Mouse (Mus musculus): Measurements from ENCODE around the gene Grhl3. TPM values are rescaled to one million over a fixed set of nuclear protein-coding genes. Genes with fewer than 3 reads are reported as not detected.

The Grhl3 gene
- polyA plus RNA-seq, 1 experiment from 2014 or later, result 0.39 TPM

GRCm38 (mm10) chr4:135609986-135610385, 36.6 kb upstream of the Grhl3 start:
- Histone ChIP-seq H3K4me1 (replicated peaks; ENCODE audit: control insufficient read depth, insufficient read depth, low read length) (no peaks in the 10 kb centered on the region), H3K4me2 (replicated peaks; ENCODE audit: low read depth) (no peak overlapping the region), H3K9me3 (ENCODE audit: control insufficient read depth) (0 out of 2 replicates have a peak, but pooled peaks cover 5% of the 10 kb centered on the region), H3K27ac (ENCODE audit: low read depth, low read length) (no peak overlapping the region), H3K9ac (ENCODE audit: low read depth, low read length) (no peak overlapping the region), H3K4me3 (ENCODE audit: low read depth, low read length) (no peak overlapping the region), H3K36me3 (ENCODE audit: control insufficient read depth, insufficient read depth) (no peaks in the 10 kb centered on the region), H3K27me3 (replicated peaks; ENCODE audit: control insufficient read depth, insufficient read depth, low read length) (no peaks in the 10 kb centered on the region)
- WGBS, result 65% methylated on average over 2 of the region's 2 CpGs
- TF ChIP-seq CTCF (IDR thresholded peaks at IDR 0.05; ENCODE audit: low read depth), result peak; percentile 22; the same call in 1 of the 2 replicates
- no peak for ATAC-seq

- no peaks in the 10 kb centered on the region for H3K36me3 ChIP-seq (ENCODE audit: control insufficient read depth, insufficient read depth)
- ATAC-seq, result peak; percentile 46
- H3K27ac ChIP-seq (ENCODE audit: low read depth, low read length), result no peak overlapping the region
- no peak overlapping the region for H3K4me2 ChIP-seq (replicated peaks; ENCODE audit: low read depth)
- no peak for TF ChIP-seq CTCF (IDR thresholded peaks at IDR 0.05; ENCODE audit: low read depth)
- no peaks in the 10 kb centered on the region for H3K4me1 ChIP-seq (replicated peaks; ENCODE audit: control insufficient read depth, insufficient read depth, low read length)
- no peak overlapping the region for H3K4me3 ChIP-seq (ENCODE audit: low read depth, low read length)
- no peak overlapping the region for H3K9ac ChIP-seq (ENCODE audit: low read depth, low read length)
- H3K9me3 ChIP-seq (ENCODE audit: control insufficient read depth), result 0 out of 2 replicates have a peak, but pooled peaks cover 5% of the 10 kb centered on the region
- WGBS, result 43% methylated on average over 18 of the region's 18 CpGs
- no peaks in the 10 kb centered on the region for H3K27me3 ChIP-seq (replicated peaks; ENCODE audit: control insufficient read depth, insufficient read depth, low read length)
Measured at GRCm38 (mm10) chr4:135607979-135608885, 34.8 kb upstream of the Grhl3 start.

GRCm38 (mm10) chr4:135606271-135606670, 32.8 kb upstream of the Grhl3 start:
- no peak overlapping the region for H3K27ac ChIP-seq (ENCODE audit: low read depth, low read length)
- no peak overlapping the region for H3K4me3 ChIP-seq (ENCODE audit: low read depth, low read length)
- TF ChIP-seq CTCF (IDR thresholded peaks at IDR 0.05; ENCODE audit: low read depth), result no peak
- 0 out of 2 replicates have a peak, but pooled peaks cover 5% of the 10 kb centered on the region for H3K9me3 ChIP-seq (ENCODE audit: control insufficient read depth)
- no peaks in the 10 kb centered on the region for H3K27me3 ChIP-seq (replicated peaks; ENCODE audit: control insufficient read depth, insufficient read depth, low read length)
- no peak overlapping the region for H3K9ac ChIP-seq (ENCODE audit: low read depth, low read length)
- 86% methylated on average over 7 of the region's 7 CpGs for WGBS
- ATAC-seq, result no peak
- H3K4me2 ChIP-seq (replicated peaks; ENCODE audit: low read depth), result no peak overlapping the region
- no peaks in the 10 kb centered on the region for H3K36me3 ChIP-seq (ENCODE audit: control insufficient read depth, insufficient read depth)
- no peaks in the 10 kb centered on the region for H3K4me1 ChIP-seq (replicated peaks; ENCODE audit: control insufficient read depth, insufficient read depth, low read length)

- ATAC-seq, result no peak
- no peaks in the 10 kb centered on the region for H3K27me3 ChIP-seq (replicated peaks; ENCODE audit: control insufficient read depth, insufficient read depth, low read length)
- no peak overlapping the region for H3K4me2 ChIP-seq (replicated peaks; ENCODE audit: low read depth)
- no peak overlapping the region for H3K27ac ChIP-seq (ENCODE audit: low read depth, low read length)
- no peaks in the 10 kb centered on the region for H3K9me3 ChIP-seq (ENCODE audit: control insufficient read depth)
- peaks cover 7% of the 10 kb centered on the region; the same call in 1 of the 2 replicates for H3K4me1 ChIP-seq (replicated peaks; ENCODE audit: control insufficient read depth, insufficient read depth, low read length)
- H3K36me3 ChIP-seq (ENCODE audit: control insufficient read depth, insufficient read depth), result no peaks in the 10 kb centered on the region
- H3K4me3 ChIP-seq (ENCODE audit: low read depth, low read length), result no peak overlapping the region
- TF ChIP-seq CTCF (IDR thresholded peaks at IDR 0.05; ENCODE audit: low read depth), result no peak
- H3K9ac ChIP-seq (ENCODE audit: low read depth, low read length), result no peak overlapping the region
- 84% methylated on average over 3 of the region's 3 CpGs for WGBS
Measured at GRCm38 (mm10) chr4:135601530-135601929, 28.1 kb upstream of the Grhl3 start.

- 57% methylated on average over 7 of the region's 7 CpGs for WGBS
- Histone ChIP-seq H3K4me1 (replicated peaks; ENCODE audit: control insufficient read depth, insufficient read depth, low read length) (peaks cover 7% of the 10 kb centered on the region; the same call in 1 of the 2 replicates), H3K36me3 (ENCODE audit: control insufficient read depth, insufficient read depth) (no peaks in the 10 kb centered on the region), H3K27ac (ENCODE audit: low read depth, low read length) (peak overlapping the region; percentile 50), H3K4me2 (replicated peaks; ENCODE audit: low read depth) (peak overlapping the region; percentile 32; the same call in 1 of the 2 replicates), H3K27me3 (replicated peaks; ENCODE audit: control insufficient read depth, insufficient read depth, low read length) (no peaks in the 10 kb centered on the region), H3K9ac (ENCODE audit: low read depth, low read length) (no peak overlapping the region), H3K4me3 (ENCODE audit: low read depth, low read length) (no peak overlapping the region), H3K9me3 (ENCODE audit: control insufficient read depth) (no peaks in the 10 kb centered on the region)
- ATAC-seq, result peak; percentile 77
- peak; percentile 54 for TF ChIP-seq CTCF (IDR thresholded peaks at IDR 0.05; ENCODE audit: low read depth)
Measured at GRCm38 (mm10) chr4:135599497-135600182, 26.2 kb upstream of the Grhl3 start.

- Histone ChIP-seq H3K36me3 (ENCODE audit: control insufficient read depth, insufficient read depth) (no peaks in the 10 kb centered on the region), H3K4me1 (replicated peaks; ENCODE audit: control insufficient read depth, insufficient read depth, low read length) (peaks cover 7% of the 10 kb centered on the region; the same call in 1 of the 2 replicates), H3K4me3 (ENCODE audit: low read depth, low read length) (no peak overlapping the region), H3K4me2 (replicated peaks; ENCODE audit: low read depth) (peak overlapping the region; percentile 32; the same call in 1 of the 2 replicates), H3K9me3 (ENCODE audit: control insufficient read depth) (no peaks in the 10 kb centered on the region), H3K9ac (ENCODE audit: low read depth, low read length) (no peak overlapping the region), H3K27me3 (replicated peaks; ENCODE audit: control insufficient read depth, insufficient read depth, low read length) (no peaks in the 10 kb centered on the region), H3K27ac (ENCODE audit: low read depth, low read length) (peak overlapping the region; percentile 50)
- peak; percentile 75 for ATAC-seq
- WGBS, result 27% methylated on average over 2 of the region's 2 CpGs
- no peak for TF ChIP-seq CTCF (IDR thresholded peaks at IDR 0.05; ENCODE audit: low read depth)
Measured at GRCm38 (mm10) chr4:135598998-135599397, 25.6 kb upstream of the Grhl3 start.

Data from intestine, postnatal 0 days (tissue).